Mouse (Mus musculus) cerebellum, adult 18-20 months (tissue): ENCODE data around the gene Ppp1r13b.
A peak's percentile ranks its signal among the peaks of the same experiment; 100 is the strongest.

ENCODE experiments used
- DNase-seq, 2 experiments: peaks; one replicate each; pipeline ENCODE4 v3.0.0; 2021

Gene Ppp1r13b

GRCm38 (mm10) chr12:111878213-111878612 is 29.7 kb downstream of the Ppp1r13b start:
- DNase-seq = peak; percentile 86 to 89

GRCm38 (mm10) chr12:111875499-111875898 is 32.4 kb downstream of the Ppp1r13b start:
- DNase-seq = no peak

- DNase-seq = no peak
Measured at GRCm38 (mm10) chr12:111874601-111875140, 33.2 kb downstream of the Ppp1r13b start.

- DNase-seq = no peak
Measured at GRCm38 (mm10) chr12:111872079-111872478, 35.8 kb downstream of the Ppp1r13b start.

- no peak for DNase-seq
Measured at GRCm38 (mm10) chr12:111870811-111871210, 37.1 kb downstream of the Ppp1r13b start.

- no peak for DNase-seq
Measured at GRCm38 (mm10) chr12:111869806-111870205, 38.1 kb downstream of the Ppp1r13b start.

GRCm38 (mm10) chr12:111864206-111864824 is 43.6 kb downstream of the Ppp1r13b start:
- no peak for DNase-seq

GRCm38 (mm10) chr12:111855448-111855847 is 52.5 kb downstream of the Ppp1r13b start:
- DNase-seq = no peak

GRCm38 (mm10) chr12:111853546-111853945 is 54.4 kb downstream of the Ppp1r13b start:
- no peak for DNase-seq

- DNase-seq = no peak
Measured at GRCm38 (mm10) chr12:111853011-111853436, 54.9 kb downstream of the Ppp1r13b start.

- no peak for DNase-seq
Measured at GRCm38 (mm10) chr12:111851745-111852144, 56.2 kb downstream of the Ppp1r13b start.

GRCm38 (mm10) chr12:111851235-111851634 is 56.7 kb downstream of the Ppp1r13b start:
- no peak for DNase-seq

GRCm38 (mm10) chr12:111848300-111848798 is 59.6 kb downstream of the Ppp1r13b start:
- DNase-seq = peak; percentile 51 to 58

GRCm38 (mm10) chr12:111846815-111847214 is 61.1 kb downstream of the Ppp1r13b start:
- DNase-seq = no peak

GRCm38 (mm10) chr12:111845953-111846352 is 62.0 kb downstream of the Ppp1r13b start:
- DNase-seq = no peak

GRCm38 (mm10) chr12:111843470-111843869 is 64.4 kb downstream of the Ppp1r13b start:
- no peak for DNase-seq

GRCm38 (mm10) chr12:111842565-111843433 is 65.1 kb downstream of the Ppp1r13b start:
- DNase-seq = no peak

- DNase-seq = no peak
Measured at GRCm38 (mm10) chr12:111833457-111833856, 74.5 kb downstream of the Ppp1r13b start.

GRCm38 (mm10) chr12:111832643-111833042 is 75.3 kb downstream of the Ppp1r13b start:
- DNase-seq = no peak

GRCm38 (mm10) chr12:111830375-111830774 is 77.5 kb downstream of the Ppp1r13b start:
- DNase-seq = no peak

- peak; percentile 55 to 76 for DNase-seq
Measured at GRCm38 (mm10) chr12:111829954-111830353, 78.0 kb downstream of the Ppp1r13b start.

GRCm38 (mm10) chr12:111829447-111829846 is 78.5 kb downstream of the Ppp1r13b start:
- no peak for DNase-seq

- DNase-seq = no peak
Measured at GRCm38 (mm10) chr12:111827556-111827955, 80.4 kb downstream of the Ppp1r13b start.

GRCm38 (mm10) chr12:111821931-111822330 is 86.0 kb downstream of the Ppp1r13b start:
- peak; percentile 43 to 49 for DNase-seq
